Mouse (Mus musculus) midbrain, embryonic 10.5 days (tissue): ENCODE data around the gene Dtx3. TPM values are rescaled to one million over a fixed set of nuclear protein-coding genes. Genes with fewer than 3 reads are reported as not detected.
A peak's percentile ranks its signal among the peaks of the same experiment; 100 is the strongest.
"Not testable (repeated sequence)": the region's sequence is repeated elsewhere in the genome, so short reads cannot be mapped to it uniquely, and the experiment has no call there.

Experiments used
- DNase-seq: peaks from one replicate; pipeline ENCODE4 v3.0.0-alpha.2; 2017; ENCODE audit warnings: low spot score
- H3K27ac ChIP-seq: fragments of 300-500 bp; sonication (generic); replicated peaks from 2 replicates; pipeline ENCODE4 v1.5.1; 2016; ENCODE audit warnings: mild to moderate bottlenecking
- H3K27me3 ChIP-seq: fragments of 300-500 bp; sonication (generic); 2 replicates; pipeline ENCODE4 v1.6.1; 2016; ENCODE audit warnings: low read depth, mild to moderate bottlenecking; ENCODE audit not compliant: poor library complexity, severe bottlenecking
- H3K36me3 ChIP-seq: fragments of 300-500 bp; sonication (generic); 2 replicates; pipeline ENCODE4 v1.6.1; 2016; ENCODE audit warnings: mild to moderate bottlenecking, moderate library complexity
- H3K4me1 ChIP-seq: fragments of 300-500 bp; sonication (generic); 2 replicates; pipeline ENCODE4 v1.6.1; 2016
- H3K4me3 ChIP-seq: fragments of 300-500 bp; sonication (generic); 2 replicates; pipeline ENCODE4 v1.5.1; 2016; ENCODE audit warnings: mild to moderate bottlenecking, moderate library complexity
- H3K9me3 ChIP-seq: fragments of 300-500 bp; sonication (generic); replicated peaks from 2 replicates; pipeline ENCODE4 v1.6.1; 2016; ENCODE audit warnings: mild to moderate bottlenecking
- WGBS: fragments of 180-500 bp; shearing (Covaris S2); methylation state at CpG from one replicate; pipeline ENCODE4 v1.1.7; 2016; 5-methylcytosine and 5-hydroxymethylcytosine counted together
- polyA plus RNA-seq: library from polyadenylated mRNA; unstranded; fragments of >200 nt; fragmentation: Nextera tagmentation; extraction: Ambion mirVana; gene quantifications from 2 replicates; pipeline ENCODE4 v1.2.1, GENCODE M21; 2016

The Dtx3 gene
- polyA plus RNA-seq, 1 experiment from 2014 or later = 119 TPM

DNA sequence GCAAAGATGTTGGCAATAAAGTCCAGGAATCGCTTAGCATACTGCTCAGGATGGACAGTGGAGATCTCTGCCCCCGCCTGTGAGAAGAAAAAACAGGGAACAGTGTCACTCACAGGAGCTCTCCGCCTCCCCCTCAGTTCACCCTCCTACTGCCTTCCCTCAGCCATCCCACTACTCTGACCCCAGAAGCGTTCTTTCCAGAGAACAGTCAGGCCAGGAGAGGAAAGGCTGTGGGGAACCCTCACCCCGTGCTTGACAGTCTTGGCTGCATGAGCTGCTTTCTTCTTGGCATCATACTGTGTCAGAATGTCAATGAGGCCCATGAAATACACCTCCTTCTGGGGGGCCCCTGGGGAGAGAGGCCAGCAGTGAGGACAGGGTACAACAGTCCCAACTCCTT lies 3.5 kb upstream of the Dtx3 start:
- H3K4me1 ChIP-seq = peaks cover 38% of the 10 kb centered on the region
- H3K9me3 ChIP-seq = no peaks in the 10 kb centered on the region
- H3K27me3 ChIP-seq = no peaks in the 10 kb centered on the region
- WGBS = 70% methylated on average over 5 of the region's 5 CpGs
- H3K27ac ChIP-seq = no peak overlapping the region
- no peak overlapping the region for H3K4me3 ChIP-seq
- no peak for DNase-seq
- H3K36me3 ChIP-seq = peaks cover 66% of the 10 kb centered on the region

DNA sequence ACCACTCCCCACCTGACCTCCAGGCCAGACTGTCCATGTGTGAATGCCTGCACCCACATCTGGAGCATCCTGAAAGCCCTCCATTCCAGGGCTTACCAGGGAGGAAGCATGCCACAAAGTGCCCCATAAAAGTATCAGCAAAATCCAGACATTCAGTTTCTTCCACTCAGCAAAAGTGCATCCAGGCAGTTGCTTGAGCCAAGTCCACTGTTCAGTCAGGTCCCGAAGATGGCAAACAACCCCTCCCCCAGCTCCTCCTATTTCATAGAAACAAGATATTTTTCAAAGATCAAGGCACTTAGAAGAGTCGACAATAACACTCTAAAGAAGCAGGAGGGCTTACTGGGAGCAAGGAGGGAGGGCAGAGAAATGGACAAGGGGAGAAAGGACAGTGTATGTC lies 3.0 kb upstream of the Dtx3 start:
- Histone ChIP-seq H3K27me3 (no peaks in the 10 kb centered on the region), H3K9me3 (no peaks in the 10 kb centered on the region), H3K27ac (no peak overlapping the region), H3K4me1 (peaks cover 40% of the 10 kb centered on the region), H3K4me3 (no peak overlapping the region), H3K36me3 (peaks cover 63% of the 10 kb centered on the region)
- DNase-seq = no peak
- WGBS = 77% methylated on average over 2 of the region's 2 CpGs

DNA sequence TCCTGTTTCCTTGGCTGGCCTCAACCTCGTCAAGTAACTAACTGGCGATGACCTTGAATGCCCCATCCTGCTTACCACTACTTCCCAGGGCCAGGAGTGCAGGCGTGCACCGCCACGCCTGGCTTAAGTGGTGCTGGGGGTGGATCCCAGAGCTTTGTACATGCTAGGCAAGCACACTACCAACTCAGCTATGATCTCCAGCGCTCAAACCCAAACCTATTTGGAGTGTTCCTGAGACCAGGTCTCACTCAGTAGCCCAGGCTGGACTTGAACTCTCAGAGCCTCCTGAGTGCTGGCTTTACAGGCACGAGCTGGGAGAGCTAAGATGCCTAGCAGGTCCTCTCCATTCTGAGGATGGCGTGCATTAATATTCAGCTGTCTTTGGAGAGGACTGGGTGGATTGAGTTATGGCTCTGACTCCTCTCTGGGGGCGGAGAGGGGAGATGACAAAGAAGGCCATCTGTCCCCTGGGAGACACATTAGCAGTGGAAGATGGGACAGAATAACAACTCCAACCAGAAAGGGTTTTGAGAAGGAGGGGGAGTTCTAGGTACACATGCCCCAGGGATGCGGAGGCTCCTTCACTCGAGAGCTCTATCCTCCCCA lies 2.1 kb upstream of the Dtx3 start:
- H3K36me3 ChIP-seq = peaks cover 63% of the 10 kb centered on the region
- H3K4me3 ChIP-seq = peak overlapping the region; percentile 18; the same call in 1 of the 2 replicates
- H3K27ac ChIP-seq = 0 out of 2 replicates have a peak overlapping the region, but pooled peaks have one; percentile 5
- DNase-seq = no peak
- 92% methylated on average over 11 of the region's 11 CpGs for WGBS
- no peaks in the 10 kb centered on the region for H3K27me3 ChIP-seq
- H3K4me1 ChIP-seq = peaks cover 49% of the 10 kb centered on the region
- no peaks in the 10 kb centered on the region for H3K9me3 ChIP-seq

DNA sequence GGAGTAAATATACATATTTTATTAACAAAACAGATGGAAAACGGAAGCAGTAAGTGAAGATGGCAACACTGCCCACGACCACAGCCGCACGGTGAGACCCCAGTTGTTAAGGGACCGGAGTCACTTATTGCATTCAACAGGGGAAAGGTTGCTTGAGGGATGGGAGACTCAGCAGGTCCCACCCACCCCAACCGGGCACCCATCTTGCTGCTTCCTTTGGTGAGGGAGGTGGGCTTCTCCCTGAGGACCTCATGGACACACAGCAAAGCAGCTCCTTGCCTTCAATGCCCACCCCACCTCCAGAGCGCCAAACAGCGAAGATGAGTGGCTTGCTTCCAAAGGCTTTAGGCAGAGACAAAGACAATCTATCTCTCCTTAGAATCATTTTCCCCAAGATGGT lies 1.6 kb upstream of the Dtx3 start:
- H3K27me3 ChIP-seq = no peaks in the 10 kb centered on the region
- H3K9me3 ChIP-seq = no peaks in the 10 kb centered on the region
- DNase-seq = no peak
- H3K36me3 ChIP-seq = peaks cover 63% of the 10 kb centered on the region
- peaks cover 53% of the 10 kb centered on the region for H3K4me1 ChIP-seq
- WGBS = 91% methylated on average over 8 of the region's 8 CpGs
- no peak overlapping the region for H3K27ac ChIP-seq
- peak overlapping the region; percentile 97; the same call in 1 of the 2 replicates for H3K4me3 ChIP-seq

DNA sequence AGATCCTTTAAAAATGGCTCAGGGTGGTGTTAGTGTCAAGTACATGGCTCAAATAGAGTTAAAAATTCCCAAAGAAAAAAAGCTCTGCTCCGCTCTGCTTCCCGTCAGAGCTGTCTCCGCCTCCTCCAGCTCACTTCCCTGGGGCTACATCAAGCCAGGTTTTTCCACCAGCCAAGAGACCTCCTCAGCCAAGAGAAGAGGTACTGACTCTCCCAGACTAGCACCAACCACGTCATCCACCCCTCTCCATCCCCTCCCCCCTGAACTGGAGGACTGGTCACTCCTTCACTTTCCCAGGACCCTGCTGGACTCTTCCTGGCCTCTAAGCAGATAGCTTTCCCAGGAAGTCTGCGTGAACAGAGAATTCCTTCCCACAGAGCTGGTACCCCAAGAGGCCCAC lies 864 bp upstream of the Dtx3 start:
- peak; percentile 52 for DNase-seq
- Histone ChIP-seq H3K27ac (peak overlapping the region; percentile 98), H3K4me3 (peak overlapping the region; percentile 97), H3K9me3 (no peaks in the 10 kb centered on the region), H3K36me3 (peaks cover 62% of the 10 kb centered on the region), H3K27me3 (0 out of 2 replicates have a peak, but pooled peaks cover 2% of the 10 kb centered on the region), H3K4me1 (peaks cover 55% of the 10 kb centered on the region)
- WGBS = 9% methylated on average over 5 of the region's 5 CpGs

DNA sequence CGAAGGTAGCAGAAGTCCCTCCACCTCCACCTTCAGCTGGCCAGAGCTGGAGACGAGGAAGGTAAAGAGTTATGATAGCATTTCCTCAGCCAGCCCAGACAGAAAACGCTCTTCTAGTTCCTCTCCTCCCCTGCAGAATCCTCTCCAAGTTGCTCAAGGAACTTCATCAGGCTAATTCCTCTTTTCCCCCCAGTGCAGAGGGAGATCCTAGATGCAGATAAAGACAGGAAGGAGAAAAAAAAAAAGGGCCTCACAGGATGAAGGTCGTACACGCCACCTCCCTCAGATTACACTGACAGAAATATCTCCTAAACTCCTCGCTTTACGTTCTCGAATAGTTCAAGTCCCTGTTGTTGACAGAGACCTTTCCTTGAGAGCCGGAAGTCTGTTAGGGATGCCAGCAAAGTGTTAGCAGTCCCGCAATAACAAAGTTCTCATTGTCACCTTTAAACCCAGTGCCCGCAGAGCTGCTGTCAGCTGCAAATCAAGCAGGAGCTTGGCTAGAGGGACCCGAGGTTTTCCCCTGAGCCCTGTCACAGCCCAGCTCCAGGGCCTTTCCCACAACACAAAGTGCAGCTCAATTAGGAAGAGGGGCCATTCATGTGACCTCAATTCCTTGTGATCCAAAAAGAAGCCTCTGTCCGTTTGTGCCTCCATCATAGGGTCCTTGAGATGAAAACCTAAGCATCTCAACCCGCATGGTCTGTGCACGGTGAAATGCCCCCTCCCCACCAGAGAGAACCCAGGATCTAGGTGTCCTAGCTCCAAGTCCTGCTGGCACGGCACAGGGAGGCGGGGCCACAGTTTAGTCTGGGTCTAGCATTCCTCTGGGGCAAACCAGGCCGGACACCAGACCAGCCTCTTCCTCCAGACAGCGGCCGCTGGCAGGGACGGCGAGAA lies 850 bp downstream of the Dtx3 start:
- H3K9me3 ChIP-seq = no peaks in the 10 kb centered on the region
- peaks cover 57% of the 10 kb centered on the region for H3K36me3 ChIP-seq
- H3K27ac ChIP-seq = peak overlapping the region; percentile 98
- peaks cover 72% of the 10 kb centered on the region for H3K4me1 ChIP-seq
- no peak for DNase-seq
- 28% methylated on average over 22 of the region's 22 CpGs for WGBS
- peak overlapping the region; percentile 97 for H3K4me3 ChIP-seq
- peaks cover 10% of the 10 kb centered on the region; the same call in 1 of the 2 replicates for H3K27me3 ChIP-seq

DNA sequence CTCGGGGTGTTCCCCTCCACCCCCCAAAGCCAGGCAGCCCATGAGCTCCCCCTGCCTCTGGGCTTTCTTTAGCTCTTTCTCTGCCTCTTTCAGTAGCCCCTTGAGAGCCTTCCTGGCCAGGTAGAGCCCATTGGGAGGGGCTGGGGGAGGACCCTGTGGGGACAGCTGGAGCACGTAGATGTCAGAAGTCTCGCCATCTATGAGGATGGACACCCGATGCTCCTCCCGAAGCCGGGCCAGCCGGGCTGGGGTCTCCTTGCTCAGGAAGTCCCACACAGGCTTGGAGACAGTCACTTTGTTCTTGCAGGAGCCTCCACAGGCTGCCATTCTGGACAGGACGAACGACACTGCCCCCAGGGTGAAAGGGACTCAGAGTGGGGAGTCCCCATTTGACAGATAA lies 2.5 kb downstream of the Dtx3 start:
- WGBS = 89% methylated on average over 9 of the region's 9 CpGs

DNA sequence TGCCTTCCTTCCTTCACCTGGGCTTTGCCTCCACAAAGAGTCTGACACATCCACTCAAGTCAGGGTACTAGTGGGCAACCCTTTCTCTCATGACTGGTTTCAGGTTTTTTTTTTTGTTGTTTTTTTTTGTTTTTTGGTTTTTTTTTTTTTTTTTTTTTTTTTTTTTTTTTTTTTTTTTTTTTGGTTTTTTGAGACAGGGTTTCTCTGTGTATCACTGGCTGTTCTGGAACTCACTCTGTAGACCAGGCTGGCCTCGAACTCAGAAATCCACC lies 3.5 kb downstream of the Dtx3 start:
- 89% methylated on average over 1 of the region's 1 CpGs for WGBS
- not testable (repeated sequence) for H3K27ac ChIP-seq

More for the DNA sequence above, 2.5 kb downstream of the Dtx3 start:
- Histone ChIP-seq H3K4me1 (peaks cover 88% of the 10 kb centered on the region), H3K27ac (no peak overlapping the region; the same call in 1 of the 2 replicates), H3K9me3 (no peaks in the 10 kb centered on the region), H3K27me3 (peaks cover 10% of the 10 kb centered on the region; the same call in 1 of the 2 replicates), H3K36me3 (peaks cover 41% of the 10 kb centered on the region), H3K4me3 (peak overlapping the region; percentile 8; the same call in 1 of the 2 replicates)
- no peak for DNase-seq

DNA sequence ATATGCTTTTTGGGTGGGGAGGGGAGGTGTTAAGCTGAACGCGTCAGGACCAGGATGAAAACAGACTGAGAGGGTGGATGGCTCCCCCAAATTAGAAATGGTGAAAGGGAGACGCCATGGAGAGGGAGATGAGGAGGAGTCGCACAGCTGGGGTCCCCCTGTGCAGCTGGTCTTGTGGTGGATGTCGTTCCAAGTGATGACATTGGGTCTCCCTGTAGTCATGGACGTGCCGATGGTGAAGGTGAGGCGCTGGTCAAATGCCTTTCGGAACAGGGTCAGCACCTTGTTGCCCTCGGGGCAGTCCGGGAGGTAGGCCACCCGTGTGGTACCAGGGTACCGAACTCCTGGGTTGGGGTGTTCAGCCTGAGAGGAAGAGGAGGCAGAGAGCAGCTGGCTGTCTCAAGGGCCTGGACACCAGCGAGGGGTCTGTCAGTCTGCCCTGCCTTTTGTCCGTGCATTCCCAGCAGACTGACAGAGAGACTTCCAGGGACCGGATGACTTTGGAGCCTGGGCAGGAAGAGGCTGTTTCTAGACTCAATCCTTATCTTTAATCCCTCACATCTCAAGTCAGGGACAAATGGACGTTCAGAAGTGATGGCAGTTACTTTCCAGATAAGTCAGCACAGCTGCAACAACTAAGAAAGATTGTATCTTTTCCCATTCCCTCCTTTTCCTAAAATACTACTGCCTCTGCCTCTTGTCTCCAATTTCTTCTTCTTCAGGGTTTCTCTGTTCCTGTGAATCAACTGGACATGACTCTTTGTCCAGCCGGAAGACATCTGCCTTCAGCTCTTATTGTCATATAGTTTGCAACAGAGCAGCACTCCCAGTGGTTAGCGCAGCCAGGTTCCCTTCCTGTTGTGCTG lies 4.1 kb downstream of the Dtx3 start:
- H3K27ac ChIP-seq = no peak overlapping the region
- H3K9me3 ChIP-seq = no peaks in the 10 kb centered on the region
- H3K4me3 ChIP-seq = peak overlapping the region; percentile 6; the same call in 1 of the 2 replicates
- WGBS = 78% methylated on average over 19 of the region's 19 CpGs
- peaks cover 10% of the 10 kb centered on the region; the same call in 1 of the 2 replicates for H3K27me3 ChIP-seq
- H3K36me3 ChIP-seq = peaks cover 39% of the 10 kb centered on the region
- no peak for DNase-seq
- peaks cover 84% of the 10 kb centered on the region for H3K4me1 ChIP-seq

More for the DNA sequence above, 3.5 kb downstream of the Dtx3 start:
- peaks cover 10% of the 10 kb centered on the region; the same call in 1 of the 2 replicates for H3K27me3 ChIP-seq
- peaks cover 88% of the 10 kb centered on the region for H3K4me1 ChIP-seq
- peaks cover 34% of the 10 kb centered on the region for H3K36me3 ChIP-seq
- H3K9me3 ChIP-seq, DNase-seq, H3K4me3 ChIP-seq: not testable (repeated sequence)

DNA sequence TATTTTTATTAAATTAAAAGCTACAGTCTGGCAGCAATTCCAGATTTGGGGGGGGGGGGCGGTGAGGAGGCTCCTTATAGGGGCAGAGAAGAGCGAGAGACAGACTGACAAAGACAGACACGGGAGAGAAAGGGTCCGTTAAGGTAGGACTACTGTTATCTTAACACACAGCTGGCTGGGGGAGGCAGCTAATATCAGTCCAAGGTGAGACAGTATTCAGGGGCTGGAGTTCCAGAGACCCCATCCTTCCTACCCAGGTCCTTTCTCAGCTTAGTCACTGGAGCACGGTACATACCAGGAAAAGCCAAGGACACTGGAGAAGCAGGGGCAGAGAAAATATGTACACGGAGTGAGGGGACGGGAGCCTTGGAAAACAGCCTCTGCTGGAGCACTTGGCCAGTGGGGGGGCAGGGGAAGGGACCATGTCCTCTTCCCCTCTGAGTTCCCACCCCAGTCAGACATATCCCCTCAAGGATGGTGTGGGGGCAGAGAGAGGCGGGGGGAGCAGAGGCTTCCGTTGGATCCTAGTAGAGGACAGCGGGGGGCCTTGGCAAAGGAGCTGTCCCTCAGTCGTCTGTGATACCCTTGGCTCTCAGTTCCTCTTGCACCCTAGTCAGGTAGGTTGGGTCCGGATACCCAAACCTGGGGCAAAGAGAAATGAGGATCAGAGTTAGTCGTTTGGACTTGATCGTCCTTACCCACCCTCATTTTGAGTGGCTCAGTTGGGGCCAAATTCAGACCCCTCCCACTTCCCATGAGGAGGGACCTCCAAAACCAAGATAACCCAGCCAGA lies 4.9 kb downstream of the Dtx3 start:
- 22% methylated on average over 14 of the region's 14 CpGs for WGBS
- Histone ChIP-seq H3K27ac (peak overlapping the region; percentile 96), H3K9me3 (no peaks in the 10 kb centered on the region), H3K4me3 (peak overlapping the region; percentile 90), H3K36me3 (peaks cover 46% of the 10 kb centered on the region), H3K4me1 (peaks cover 76% of the 10 kb centered on the region), H3K27me3 (peaks cover 11% of the 10 kb centered on the region)
- no peak for DNase-seq

DNA sequence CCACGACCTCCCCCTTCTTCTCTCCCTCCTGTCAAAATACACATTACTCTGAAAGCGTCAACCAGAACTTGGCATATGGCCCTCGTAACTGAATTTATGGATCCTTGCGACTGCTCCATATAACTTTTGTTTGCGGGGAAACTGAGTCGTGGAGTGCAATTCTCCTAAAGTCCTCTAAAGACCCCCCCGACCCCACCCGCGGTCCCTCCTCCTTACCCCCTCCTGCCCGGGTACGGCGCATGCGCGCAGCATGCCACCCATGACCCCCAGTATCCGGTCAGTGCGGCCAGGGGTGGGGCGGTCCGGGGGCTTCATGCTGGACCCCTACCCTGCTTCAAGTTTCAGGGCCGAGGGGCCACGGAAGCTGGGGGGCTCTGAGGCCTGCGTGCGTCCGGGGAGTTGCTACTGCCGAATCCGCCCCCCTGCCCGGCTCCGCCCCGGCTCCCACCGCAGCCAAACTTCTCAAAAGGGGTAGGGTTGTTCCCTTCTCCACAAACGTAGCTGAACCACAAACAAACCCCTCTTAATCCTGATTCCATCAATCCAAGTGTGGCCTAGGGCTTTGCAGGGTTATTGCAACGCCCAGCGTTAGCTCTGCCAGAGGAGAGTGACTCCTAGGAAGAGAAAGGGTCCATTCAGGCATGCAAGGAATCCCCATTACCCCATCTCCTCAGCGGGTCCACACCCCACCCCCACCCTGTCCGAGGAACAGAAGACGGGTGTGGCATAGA lies 5.7 kb downstream of the Dtx3 start, which contains the start of gene Arhgef25:
TSS of gene Arhgef25 (minus strand) at position 433 of the 731 bp plus-strand sequence.
- peaks cover 52% of the 10 kb centered on the region for H3K36me3 ChIP-seq
- peaks cover 77% of the 10 kb centered on the region for H3K4me1 ChIP-seq
- H3K27me3 ChIP-seq = peaks cover 19% of the 10 kb centered on the region

More for the DNA sequence above, 5.7 kb downstream of the Dtx3 start, which contains the start of gene Arhgef25:
- Histone ChIP-seq H3K4me3 (peak within 1 kb of the TSS; percentile 90), H3K9me3 (no peaks in the 10 kb centered on the region), H3K27ac (peak within 1 kb of the TSS; percentile 96)
- peak; percentile 76 for DNase-seq
- under 1% methylated on average over 35 of the region's 35 CpGs for WGBS
